Mouse (Mus musculus) bone marrow macrophage, adult 2 months (primary cell): ENCODE data around the gene Idi1. TPM values are rescaled to one million over a fixed set of nuclear protein-coding genes. Genes with fewer than 3 reads are reported as not detected.

Source experiments
- H3K27ac ChIP-seq: 2 replicates; pipeline ENCODE4 v1.5.1; 2012; ENCODE audit warnings: low read depth, low read length; ENCODE audit not compliant: insufficient read depth
- H3K4me1 ChIP-seq: 2 replicates; pipeline ENCODE4 v1.6.1; 2012; ENCODE audit warnings: low read length; ENCODE audit not compliant: control insufficient read depth, insufficient read depth
- H3K4me3 ChIP-seq: 2 replicates; pipeline ENCODE4 v1.5.1; 2012; ENCODE audit warnings: mild to moderate bottlenecking, low read length, moderate library complexity; ENCODE audit not compliant: insufficient read depth
- CTCF ChIP-seq: IDR thresholded peaks from 2 replicates; pipeline ENCODE4 v1.5.1; 2012; ENCODE audit warnings: low read depth, mild to moderate bottlenecking, low read length, moderate library complexity
- POLR2A ChIP-seq: IDR thresholded peaks from 2 replicates; pipeline ENCODE4 v1.6.1; 2012; ENCODE audit warnings: mild to moderate bottlenecking, low read depth, low read length, borderline replicate concordance
- polyA plus RNA-seq: library from polyadenylated mRNA; stranded (reverse); fragments of >200 nt; gene quantifications from 2 replicates; pipeline ENCODE4 v1.2.4, GENCODE M21; 2012; ENCODE audit not compliant: missing spikeins, insufficient read depth, insufficient read length

The Idi1 gene
- polyA plus RNA-seq, 1 experiment, result 28.4 TPM

- Histone ChIP-seq H3K4me3 (no peak overlapping the region), H3K27ac (no peak overlapping the region), H3K4me1 (0 out of 2 replicates have a peak, but pooled peaks cover 4% of the 10 kb centered on the region)
- TF ChIP-seq CTCF (no peak), POLR2A (no peak)
Measured at GRCm38 (mm10) chr13:8854769-8855168, 30.5 kb upstream of the Idi1 start.

GRCm38 (mm10) chr13:8858453-8858852 lies 26.8 kb upstream of the Idi1 start:
- no peak overlapping the region for H3K27ac ChIP-seq
- TF ChIP-seq POLR2A (no peak), CTCF (no peak)
- H3K4me1 ChIP-seq, result 0 out of 2 replicates have a peak, but pooled peaks cover 7% of the 10 kb centered on the region
- no peak overlapping the region for H3K4me3 ChIP-seq

- H3K4me3 ChIP-seq, result no peak overlapping the region
- H3K27ac ChIP-seq, result 0 out of 2 replicates have a peak overlapping the region, but pooled peaks have one; percentile 3
- TF ChIP-seq CTCF (no peak), POLR2A (no peak)
Measured at GRCm38 (mm10) chr13:8860861-8861260, 24.4 kb upstream of the Idi1 start.

GRCm38 (mm10) chr13:8864990-8865389 lies 20.3 kb upstream of the Idi1 start:
- no peak for TF ChIP-seq POLR2A
- no peak for TF ChIP-seq CTCF
- no peak overlapping the region for H3K27ac ChIP-seq
- no peak overlapping the region for H3K4me3 ChIP-seq
- H3K4me1 ChIP-seq, result peaks cover 24% of the 10 kb centered on the region

More at GRCm38 (mm10) chr13:8860861-8861260, 24.4 kb upstream of the Idi1 start:
- H3K4me1 ChIP-seq, result peaks cover 10% of the 10 kb centered on the region

GRCm38 (mm10) chr13:8866612-8867011 lies 18.7 kb upstream of the Idi1 start:
- H3K4me3 ChIP-seq, result 0 out of 2 replicates have a peak overlapping the region, but pooled peaks have one; percentile 11
- H3K4me1 ChIP-seq, result peaks cover 21% of the 10 kb centered on the region
- no peak for TF ChIP-seq POLR2A
- TF ChIP-seq CTCF, result no peak
- no peak overlapping the region for H3K27ac ChIP-seq

GRCm38 (mm10) chr13:8869578-8870157 lies 15.6 kb upstream of the Idi1 start:
- Histone ChIP-seq H3K27ac (no peak overlapping the region), H3K4me3 (peak overlapping the region; percentile 72), H3K4me1 (peaks cover 26% of the 10 kb centered on the region)
- TF ChIP-seq CTCF (no peak), POLR2A (no peak)

- Histone ChIP-seq H3K27ac (peak overlapping the region; percentile 79), H3K4me1 (peaks cover 22% of the 10 kb centered on the region), H3K4me3 (peak overlapping the region; percentile 72)
- no peak for TF ChIP-seq POLR2A
- no peak for TF ChIP-seq CTCF
Measured at GRCm38 (mm10) chr13:8870160-8870509, 15.2 kb upstream of the Idi1 start.

GRCm38 (mm10) chr13:8870510-8871313 lies 14.6 kb upstream of the Idi1 start:
- Histone ChIP-seq H3K4me1 (peaks cover 22% of the 10 kb centered on the region), H3K4me3 (peak overlapping the region; percentile 72), H3K27ac (peak overlapping the region; percentile 89)
- TF ChIP-seq CTCF (peak; percentile 76; the same call in 1 of the 2 replicates), POLR2A (no peak)

GRCm38 (mm10) chr13:8871314-8871962 lies 13.9 kb upstream of the Idi1 start, which contains the start of gene Wdr37:
Gene Wdr37, minus strand, starts transcription at chr13:8871909.
- TF ChIP-seq POLR2A, result no peak
- no peak for TF ChIP-seq CTCF
- H3K4me1 ChIP-seq, result peaks cover 21% of the 10 kb centered on the region
- H3K4me3 ChIP-seq, result peak within 1 kb of the TSS; percentile 72
- H3K27ac ChIP-seq, result peak within 1 kb of the TSS; percentile 89
